Mouse (Mus musculus) heart, embryonic 11.5 days (tissue): ENCODE data around the gene Glb1l3. TPM values are rescaled to one million over a fixed set of nuclear protein-coding genes. Genes with fewer than 3 reads are reported as not detected.

Experiments used
- ATAC-seq: fragments of 200-750 bp; cut with Nextera tagmentation; replicated peaks from 2 replicates; pipeline ENCODE4 v1.8.0; 2017; ENCODE audit warnings: moderate library complexity; ENCODE audit not compliant: insufficient number of reproducible peaks, low FRiP score, low TSS enrichment
- H3K27ac ChIP-seq: fragments of 300-500 bp; sonication (generic); 2 replicates; pipeline ENCODE4 v1.5.1; 2014; ENCODE audit warnings: mild to moderate bottlenecking, low read depth, low read length
- H3K27me3 ChIP-seq: fragments of 300-500 bp; sonication (generic); 2 replicates; pipeline ENCODE4 v1.6.1; 2014; ENCODE audit warnings: mild to moderate bottlenecking, low read length, mixed read lengths; ENCODE audit not compliant: control insufficient read depth, insufficient read depth
- H3K36me3 ChIP-seq: fragments of 300-500 bp; sonication (generic); 2 replicates; pipeline ENCODE4 v1.6.1; 2014; ENCODE audit warnings: mild to moderate bottlenecking, low read length, moderate library complexity, mixed read lengths; ENCODE audit not compliant: control insufficient read depth, insufficient read depth
- H3K4me1 ChIP-seq: fragments of 300-500 bp; sonication (generic); 2 replicates; pipeline ENCODE4 v1.6.1; 2014; ENCODE audit warnings: low read length; ENCODE audit not compliant: control insufficient read depth, insufficient read depth
- H3K4me2 ChIP-seq: fragments of 300-500 bp; sonication (generic); 2 replicates; pipeline ENCODE4 v1.6.1; 2014; ENCODE audit warnings: mild to moderate bottlenecking, moderate library complexity
- H3K4me3 ChIP-seq: fragments of 300-500 bp; sonication (generic); 2 replicates; pipeline ENCODE4 v1.5.1; 2014; ENCODE audit warnings: low read depth, low read length
- H3K9ac ChIP-seq: fragments of 300-500 bp; sonication (generic); 2 replicates; pipeline ENCODE4 v1.6.1; 2014; ENCODE audit warnings: mild to moderate bottlenecking, low read depth, low read length, moderate library complexity
- H3K9me3 ChIP-seq: fragments of 300-500 bp; sonication (generic); replicated peaks from 2 replicates; pipeline ENCODE4 v1.6.1; 2016; ENCODE audit warnings: low read length; ENCODE audit not compliant: control insufficient read depth
- WGBS: fragments of 180-500 bp; shearing (Covaris S2); extraction: QIAGEN DNeasy Blood & Tissue Kit; methylation state at CpG from one replicate; pipeline ENCODE4 v1.1.7; 2014; ENCODE audit not compliant: insufficient replicate concordance; 5-methylcytosine and 5-hydroxymethylcytosine counted together
- polyA plus RNA-seq: library from polyadenylated mRNA; unstranded; fragments of >200 nt; fragmentation: Nextera tagmentation; extraction: Ambion mirVana; gene quantifications from 2 replicates; pipeline ENCODE4 v1.2.1, GENCODE M21; 2014

Glb1l3 gene
- polyA plus RNA-seq, 1 experiment from 2014 or later, result not detected

GRCm38 (mm10) chr9:26798205-26798604 lies 62.5 kb downstream of the Glb1l3 start:
- H3K9me3 ChIP-seq, result no peaks in the 10 kb centered on the region
- H3K4me2 ChIP-seq, result no peak overlapping the region
- no peak overlapping the region for H3K4me3 ChIP-seq
- no peaks in the 10 kb centered on the region for H3K36me3 ChIP-seq
- H3K27ac ChIP-seq, result no peak overlapping the region
- no peak overlapping the region for H3K9ac ChIP-seq
- ATAC-seq, result no peak
- no peaks in the 10 kb centered on the region for H3K4me1 ChIP-seq
- WGBS, result 89% methylated on average over 3 of the region's 3 CpGs
- no peaks in the 10 kb centered on the region for H3K27me3 ChIP-seq

- H3K27me3 ChIP-seq, result no peaks in the 10 kb centered on the region
- no peaks in the 10 kb centered on the region for H3K9me3 ChIP-seq
- no peak overlapping the region for H3K9ac ChIP-seq
- WGBS, result 55% methylated on average over 3 of the region's 3 CpGs
- H3K36me3 ChIP-seq, result no peaks in the 10 kb centered on the region
- H3K27ac ChIP-seq, result no peak overlapping the region
- no peaks in the 10 kb centered on the region for H3K4me1 ChIP-seq
- no peak overlapping the region for H3K4me2 ChIP-seq
- no peak for ATAC-seq
- no peak overlapping the region for H3K4me3 ChIP-seq
Observed at GRCm38 (mm10) chr9:26792829-26793228, 67.9 kb downstream of the Glb1l3 start.

GRCm38 (mm10) chr9:26783414-26783975 lies 77.2 kb downstream of the Glb1l3 start:
- peak overlapping the region; percentile 1; the same call in 1 of the 2 replicates for H3K4me3 ChIP-seq
- no peak overlapping the region for H3K27ac ChIP-seq
- H3K4me2 ChIP-seq, result peak overlapping the region; percentile 23
- ATAC-seq, result peak; percentile 55; the same call in 1 of the 2 replicates
- H3K27me3 ChIP-seq, result no peaks in the 10 kb centered on the region
- WGBS, result 29% methylated on average over 7 of the region's 7 CpGs
- H3K9me3 ChIP-seq, result no peaks in the 10 kb centered on the region
- H3K4me1 ChIP-seq, result no peaks in the 10 kb centered on the region
- no peak overlapping the region for H3K9ac ChIP-seq
- no peaks in the 10 kb centered on the region for H3K36me3 ChIP-seq

- Histone ChIP-seq H3K27ac (no peak overlapping the region), H3K4me1 (no peaks in the 10 kb centered on the region), H3K9me3 (no peaks in the 10 kb centered on the region), H3K4me3 (no peak overlapping the region), H3K9ac (no peak overlapping the region), H3K4me2 (no peak overlapping the region), H3K36me3 (no peaks in the 10 kb centered on the region), H3K27me3 (no peaks in the 10 kb centered on the region)
- 80% methylated on average over 7 of the region's 7 CpGs for WGBS
- ATAC-seq, result no peak
Observed at GRCm38 (mm10) chr9:26778421-26778820, 82.3 kb downstream of the Glb1l3 start.

GRCm38 (mm10) chr9:26776122-26776902 lies 84.4 kb downstream of the Glb1l3 start:
- 60% methylated on average over 6 of the region's 6 CpGs for WGBS
- H3K27me3 ChIP-seq, result no peaks in the 10 kb centered on the region

GRCm38 (mm10) chr9:26775700-26776099 lies 85.0 kb downstream of the Glb1l3 start:
- Histone ChIP-seq H3K9me3 (no peaks in the 10 kb centered on the region), H3K4me1 (no peaks in the 10 kb centered on the region), H3K9ac (no peak overlapping the region), H3K27me3 (no peaks in the 10 kb centered on the region), H3K36me3 (no peaks in the 10 kb centered on the region), H3K4me3 (no peak overlapping the region), H3K4me2 (no peak overlapping the region), H3K27ac (no peak overlapping the region)
- ATAC-seq, result no peak
- 67% methylated on average over 2 of the region's 2 CpGs for WGBS

More at GRCm38 (mm10) chr9:26776122-26776902, 84.4 kb downstream of the Glb1l3 start:
- H3K9ac ChIP-seq, result no peak overlapping the region
- no peaks in the 10 kb centered on the region for H3K9me3 ChIP-seq
- no peak overlapping the region for H3K4me3 ChIP-seq
- ATAC-seq, result no peak
- H3K27ac ChIP-seq, result no peak overlapping the region
- no peaks in the 10 kb centered on the region for H3K4me1 ChIP-seq
- no peaks in the 10 kb centered on the region for H3K36me3 ChIP-seq
- no peak overlapping the region for H3K4me2 ChIP-seq

GRCm38 (mm10) chr9:26768181-26768580 lies 92.5 kb downstream of the Glb1l3 start:
- WGBS, result 55% methylated on average over 3 of the region's 3 CpGs
- Histone ChIP-seq H3K4me2 (no peak overlapping the region), H3K4me3 (no peak overlapping the region), H3K9me3 (no peaks in the 10 kb centered on the region), H3K4me1 (no peaks in the 10 kb centered on the region), H3K27ac (no peak overlapping the region), H3K27me3 (no peaks in the 10 kb centered on the region), H3K36me3 (no peaks in the 10 kb centered on the region), H3K9ac (no peak overlapping the region)
- no peak for ATAC-seq
